Mouse (Mus musculus) hindbrain, embryonic 12.5 days (tissue): Measurements from ENCODE around the gene Lefty1. TPM values are rescaled to one million over a fixed set of nuclear protein-coding genes. Genes with fewer than 3 reads are reported as not detected.

Experiments
- ATAC-seq: fragments of 200-750 bp; cut with Nextera tagmentation; 2 replicates; pipeline ENCODE4 v1.8.0; 2017; ENCODE audit warnings: moderate TSS enrichment; ENCODE audit not compliant: low FRiP score
- H3K27ac ChIP-seq: fragments of 300-500 bp; sonication (generic); 2 replicates; pipeline ENCODE4 v1.5.1; 2016; ENCODE audit warnings: mild to moderate bottlenecking
- H3K27me3 ChIP-seq: fragments of 300-500 bp; sonication (generic); 2 replicates; pipeline ENCODE4 v1.6.1; 2016; ENCODE audit warnings: mild to moderate bottlenecking
- H3K36me3 ChIP-seq: fragments of 300-500 bp; sonication (generic); 2 replicates; pipeline ENCODE4 v1.6.1; 2016; ENCODE audit warnings: mild to moderate bottlenecking
- H3K4me1 ChIP-seq: fragments of 300-500 bp; sonication (generic); 2 replicates; pipeline ENCODE4 v1.6.1; 2016
- H3K4me2 ChIP-seq: fragments of 300-500 bp; sonication (generic); replicated peaks from 2 replicates; pipeline ENCODE4 v1.6.1; 2016; ENCODE audit warnings: mild to moderate bottlenecking
- H3K4me3 ChIP-seq: fragments of 300-500 bp; sonication (generic); 2 replicates; pipeline ENCODE4 v1.5.1; 2016; ENCODE audit warnings: mild to moderate bottlenecking
- H3K9ac ChIP-seq: fragments of 300-500 bp; sonication (generic); 2 replicates; pipeline ENCODE4 v1.6.1; 2016; ENCODE audit warnings: mild to moderate bottlenecking, moderate library complexity
- H3K9me3 ChIP-seq: fragments of 300-500 bp; sonication (generic); replicated peaks from 2 replicates; pipeline ENCODE4 v1.6.1; 2016; ENCODE audit warnings: mild to moderate bottlenecking
- WGBS: fragments of 180-500 bp; shearing (Covaris S2); methylation state at CpG from one replicate; pipeline ENCODE4 v1.1.7; 2016; 5-methylcytosine and 5-hydroxymethylcytosine counted together
- polyA plus RNA-seq: library from polyadenylated mRNA; unstranded; fragments of >200 nt; fragmentation: Nextera tagmentation; extraction: Ambion mirVana; gene quantifications from 2 replicates; pipeline ENCODE4 v1.2.1, GENCODE M21; 2016

The Lefty1 gene
- polyA plus RNA-seq, 1 experiment from 2014 or later: 0.46 TPM

DNA sequence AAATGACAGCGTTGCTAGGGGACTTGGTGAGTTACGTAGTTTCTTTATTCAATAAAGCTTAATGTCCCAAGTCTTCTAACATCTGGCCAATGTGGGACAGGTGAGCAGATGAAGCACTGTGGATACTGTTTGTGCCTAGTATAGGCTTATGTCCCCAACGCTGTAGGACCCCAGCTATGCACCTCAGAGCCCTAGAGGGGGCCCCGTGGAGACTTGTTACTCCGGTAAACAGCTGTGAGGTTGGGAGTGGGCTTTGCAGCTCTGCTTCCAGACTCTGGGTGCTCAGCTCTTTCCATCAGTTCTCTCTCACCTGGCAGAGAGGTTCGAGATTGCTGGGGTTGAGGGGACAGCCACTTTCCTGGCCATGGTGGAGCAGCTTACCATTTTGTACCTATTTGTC lies 29.5 kb upstream of the Lefty1 start:
- Histone ChIP-seq H3K27me3 (no peaks in the 10 kb centered on the region), H3K27ac (no peak overlapping the region), H3K4me2 (peak overlapping the region; percentile 95), H3K4me1 (peaks cover 22% of the 10 kb centered on the region), H3K4me3 (peak overlapping the region; percentile 80), H3K9ac (peak overlapping the region; percentile 93; the same call in 1 of the 2 replicates), H3K9me3 (no peaks in the 10 kb centered on the region), H3K36me3 (peaks cover 38% of the 10 kb centered on the region)
- ATAC-seq: no peak
- 63% methylated on average over 6 of the region's 6 CpGs for WGBS

DNA sequence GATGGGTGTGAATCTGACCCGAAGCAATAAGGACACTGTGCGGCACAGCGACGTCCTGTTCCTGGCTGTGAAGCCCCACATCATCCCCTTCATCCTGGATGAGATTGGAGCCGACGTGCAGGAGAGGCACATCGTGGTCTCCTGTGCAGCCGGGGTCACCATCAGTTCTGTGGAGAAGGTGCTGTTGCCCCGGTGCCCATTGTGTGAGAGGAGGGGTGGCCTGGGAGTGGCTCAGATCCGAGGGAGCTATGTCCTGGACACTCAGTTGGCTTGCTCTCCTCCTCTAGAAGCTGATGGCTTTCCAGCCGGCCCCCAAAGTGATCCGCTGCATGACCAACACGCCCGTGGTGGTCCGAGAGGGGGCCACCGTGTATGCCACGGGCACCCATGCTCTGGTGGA lies 28.9 kb upstream of the Lefty1 start:
- H3K9ac ChIP-seq: peak overlapping the region; percentile 93
- 94% methylated on average over 17 of the region's 17 CpGs for WGBS
- 0 out of 2 replicates have a peak overlapping the region, but pooled peaks have one; percentile 80 for H3K4me3 ChIP-seq

DNA sequence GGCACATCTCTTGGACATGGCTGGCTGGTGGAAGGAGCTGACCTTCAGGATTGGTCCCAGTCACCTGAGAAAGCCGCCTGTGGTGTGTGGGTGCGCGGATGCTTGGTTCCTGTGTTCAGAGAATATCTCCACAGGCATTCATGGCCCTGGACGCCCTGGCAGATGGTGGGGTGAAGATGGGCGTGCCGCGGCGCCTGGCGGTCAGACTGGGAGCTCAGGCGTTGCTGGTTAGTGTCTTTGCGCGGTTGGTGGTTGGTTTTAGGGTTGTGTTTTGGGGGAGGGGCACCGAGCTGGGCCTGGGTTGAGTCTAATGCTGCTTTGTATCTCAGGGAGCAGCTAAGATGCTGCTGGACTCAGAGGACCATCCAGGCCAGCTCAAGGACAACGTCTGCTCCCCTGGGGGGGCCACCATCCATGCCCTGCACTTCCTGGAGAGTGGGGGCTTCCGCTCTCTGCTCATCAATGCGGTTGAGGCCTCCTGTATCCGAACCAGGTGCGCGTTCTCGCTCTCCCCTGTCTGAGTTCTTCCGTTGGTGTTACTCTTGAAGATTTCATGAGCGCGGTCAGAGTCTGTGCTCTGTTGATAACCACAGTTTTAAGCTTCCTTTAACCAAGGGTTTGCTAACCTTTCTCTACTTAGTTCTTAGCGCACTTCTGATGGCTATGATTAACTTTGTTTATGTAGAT lies 28.2 kb upstream of the Lefty1 start:
- Histone ChIP-seq H3K9me3 (no peaks in the 10 kb centered on the region), H3K36me3 (peaks cover 38% of the 10 kb centered on the region), H3K27ac (no peak overlapping the region), H3K9ac (peak overlapping the region; percentile 0; the same call in 1 of the 2 replicates), H3K4me2 (no peak overlapping the region), H3K4me1 (peaks cover 24% of the 10 kb centered on the region), H3K4me3 (no peak overlapping the region), H3K27me3 (no peaks in the 10 kb centered on the region)
- no peak for ATAC-seq
- WGBS: 92% methylated on average over 24 of the region's 24 CpGs

More for the DNA sequence above, 28.9 kb upstream of the Lefty1 start:
- H3K27ac ChIP-seq: no peak overlapping the region
- H3K36me3 ChIP-seq: peaks cover 38% of the 10 kb centered on the region
- ATAC-seq: no peak
- no peaks in the 10 kb centered on the region for H3K27me3 ChIP-seq
- H3K4me1 ChIP-seq: peaks cover 22% of the 10 kb centered on the region
- no peaks in the 10 kb centered on the region for H3K9me3 ChIP-seq
- H3K4me2 ChIP-seq: peak overlapping the region; percentile 95; the same call in 1 of the 2 replicates

DNA sequence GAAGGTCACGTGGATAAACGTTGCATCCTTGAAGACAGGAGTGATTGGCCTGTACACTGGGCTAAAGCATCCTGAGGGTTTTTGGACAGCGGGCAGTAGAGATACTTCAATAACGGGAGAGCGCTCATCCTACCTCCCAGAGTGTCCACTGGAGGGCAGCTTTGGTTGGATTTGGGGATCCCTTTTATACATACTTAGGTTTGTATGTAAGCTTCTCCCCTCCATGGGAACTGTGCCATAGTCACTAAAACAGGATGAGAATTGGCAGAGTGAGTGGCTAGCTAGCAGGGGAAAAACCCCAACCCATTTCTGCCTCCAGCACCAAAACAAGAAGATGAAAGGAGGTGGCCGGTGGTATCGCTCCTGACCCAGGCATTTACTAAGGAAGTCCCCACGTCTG lies 23.7 kb upstream of the Lefty1 start:
- no peak for ATAC-seq
- Histone ChIP-seq H3K9me3 (no peaks in the 10 kb centered on the region), H3K9ac (no peak overlapping the region), H3K4me3 (no peak overlapping the region), H3K4me2 (no peak overlapping the region), H3K27ac (no peak overlapping the region), H3K27me3 (no peaks in the 10 kb centered on the region), H3K36me3 (peaks cover 33% of the 10 kb centered on the region), H3K4me1 (peaks cover 5% of the 10 kb centered on the region; the same call in 1 of the 2 replicates)
- WGBS: 42% methylated on average over 8 of the region's 8 CpGs

DNA sequence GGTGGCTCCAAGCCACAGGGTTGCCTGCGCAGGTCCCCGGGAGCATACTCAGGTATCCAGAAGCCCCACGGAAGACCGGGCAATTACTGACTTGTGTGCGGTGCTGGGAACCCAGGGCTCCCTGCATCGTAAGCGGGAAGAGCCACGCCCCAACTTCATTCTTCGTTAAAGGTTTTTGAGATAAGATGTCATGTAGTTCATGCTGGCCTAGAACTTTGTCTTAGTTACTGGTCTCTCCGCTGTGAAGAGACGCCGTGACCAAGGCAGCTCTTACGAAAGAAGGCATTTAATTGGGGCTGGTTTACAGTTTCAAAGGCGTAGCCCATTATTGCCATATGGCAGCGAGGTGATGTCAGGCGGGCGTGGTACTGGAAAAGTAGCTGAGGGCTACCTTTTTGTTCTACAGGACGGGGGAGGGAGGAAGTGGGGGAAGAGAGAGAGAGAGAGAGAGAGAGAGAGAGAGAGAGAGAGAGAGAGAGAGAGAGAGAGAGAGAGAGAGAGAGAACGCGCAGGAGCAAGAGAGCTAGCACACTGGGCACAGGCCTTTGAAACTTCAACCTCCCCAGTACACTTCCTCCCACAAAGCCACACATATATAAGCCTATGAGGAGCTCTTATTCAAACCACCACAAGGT lies 23.1 kb upstream of the Lefty1 start:
- Histone ChIP-seq H3K9me3 (no peaks in the 10 kb centered on the region), H3K4me2 (0 out of 2 replicates have a peak overlapping the region, but pooled peaks have one; percentile 1), H3K36me3 (peaks cover 27% of the 10 kb centered on the region), H3K4me3 (no peak overlapping the region), H3K9ac (no peak overlapping the region), H3K27ac (no peak overlapping the region), H3K27me3 (no peaks in the 10 kb centered on the region), H3K4me1 (0 out of 2 replicates have a peak, but pooled peaks cover 2% of the 10 kb centered on the region)
- WGBS: 51% methylated on average over 18 of the region's 20 CpGs
- ATAC-seq: no peak

DNA sequence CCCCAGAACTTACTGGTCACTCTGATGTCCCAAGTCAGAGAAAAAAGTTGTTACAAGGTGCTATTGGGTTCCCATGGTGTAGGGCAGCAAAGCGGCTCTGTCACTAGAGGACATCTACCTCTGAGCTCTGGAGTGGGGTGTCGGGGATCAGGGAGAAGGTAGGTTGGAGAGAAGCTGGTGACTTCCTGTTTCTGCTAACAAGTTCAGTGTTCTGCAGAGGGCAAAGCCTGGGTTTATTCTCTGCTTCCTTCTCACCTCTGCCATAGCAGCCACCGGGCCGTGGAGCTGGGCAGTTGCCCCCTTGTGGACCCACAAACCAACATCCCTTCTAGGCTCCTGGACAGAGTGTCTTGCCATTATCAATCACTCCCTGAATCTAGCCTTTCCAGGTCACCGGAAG lies 22.0 kb upstream of the Lefty1 start:
- ATAC-seq: no peak
- no peak overlapping the region for H3K27ac ChIP-seq
- peaks cover 16% of the 10 kb centered on the region for H3K36me3 ChIP-seq
- 0 out of 2 replicates have a peak, but pooled peaks cover 2% of the 10 kb centered on the region for H3K4me1 ChIP-seq
- WGBS: 89% methylated on average over 5 of the region's 5 CpGs
- H3K4me2 ChIP-seq: no peak overlapping the region
- H3K9me3 ChIP-seq: no peaks in the 10 kb centered on the region
- H3K27me3 ChIP-seq: no peaks in the 10 kb centered on the region
- H3K4me3 ChIP-seq: no peak overlapping the region
- no peak overlapping the region for H3K9ac ChIP-seq

DNA sequence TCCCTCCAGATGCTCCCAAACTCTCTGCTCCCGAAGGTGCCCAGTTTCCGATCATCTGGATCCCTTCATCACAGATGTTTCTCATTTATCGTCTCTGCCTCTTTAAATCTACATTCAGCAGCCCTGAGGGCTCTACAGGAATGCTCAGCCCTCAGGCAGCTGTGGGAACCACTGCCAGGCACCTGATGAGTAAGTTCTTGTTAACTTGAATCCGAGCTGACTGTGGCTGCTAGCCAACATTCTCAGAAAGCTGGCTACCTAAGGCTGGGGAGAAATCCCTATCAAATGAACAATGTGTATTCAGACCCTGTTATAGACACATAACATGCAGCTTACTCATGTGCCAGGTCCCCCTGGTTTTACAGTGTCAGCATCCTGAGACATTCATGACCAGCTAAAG lies 21.0 kb upstream of the Lefty1 start:
- no peak for ATAC-seq
- Histone ChIP-seq H3K9ac (no peak overlapping the region), H3K36me3 (peaks cover 6% of the 10 kb centered on the region), H3K27ac (no peak overlapping the region), H3K4me2 (no peak overlapping the region), H3K9me3 (no peaks in the 10 kb centered on the region), H3K4me3 (no peak overlapping the region), H3K4me1 (0 out of 2 replicates have a peak, but pooled peaks cover 2% of the 10 kb centered on the region), H3K27me3 (no peaks in the 10 kb centered on the region)
- WGBS: 60% methylated on average over 4 of the region's 4 CpGs

DNA sequence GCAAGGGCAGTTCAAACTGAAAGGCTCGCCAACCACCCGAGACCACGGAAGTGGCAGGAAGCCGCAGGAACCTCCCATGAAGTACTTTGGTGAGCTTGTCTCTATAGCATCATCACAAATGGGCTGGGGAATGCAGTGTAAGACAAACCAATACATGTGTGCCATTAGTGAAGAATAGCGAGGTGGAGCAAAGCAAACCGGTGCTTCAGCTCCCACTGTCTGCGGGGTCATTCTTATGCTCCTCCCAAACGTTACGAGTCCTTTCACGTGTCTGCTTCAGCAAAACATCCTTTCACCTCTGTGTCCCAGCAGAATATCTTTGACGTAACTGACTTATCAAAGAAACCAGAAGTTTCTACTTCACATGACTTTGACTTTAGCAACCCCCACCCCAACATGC lies 18.4 kb upstream of the Lefty1 start:
- no peak for ATAC-seq
- Histone ChIP-seq H3K9me3 (no peaks in the 10 kb centered on the region), H3K4me3 (no peak overlapping the region), H3K36me3 (no peaks in the 10 kb centered on the region), H3K9ac (no peak overlapping the region), H3K4me1 (0 out of 2 replicates have a peak, but pooled peaks cover 1% of the 10 kb centered on the region), H3K27me3 (no peaks in the 10 kb centered on the region), H3K27ac (no peak overlapping the region), H3K4me2 (no peak overlapping the region)
- 81% methylated on average over 11 of the region's 11 CpGs for WGBS

DNA sequence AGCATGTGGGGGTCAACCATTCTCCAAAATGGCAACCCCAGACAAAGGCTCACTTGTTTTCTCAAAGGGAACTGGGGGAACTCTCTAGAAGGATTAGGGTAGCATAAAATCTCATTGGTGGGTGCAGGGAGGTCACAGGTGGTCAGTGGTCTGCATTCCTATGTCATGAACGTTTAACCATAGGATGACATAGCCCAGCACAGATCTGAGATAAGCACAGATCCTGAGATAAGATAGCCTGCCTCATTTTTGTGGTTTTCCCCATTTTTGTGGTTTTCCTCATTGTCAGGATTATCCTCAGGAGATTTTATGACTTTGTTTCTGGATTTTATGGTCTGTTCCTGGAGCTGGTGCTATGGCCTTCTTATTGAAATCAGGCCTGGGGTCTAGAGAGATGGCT lies 17.8 kb upstream of the Lefty1 start:
- Histone ChIP-seq H3K9me3 (no peaks in the 10 kb centered on the region), H3K9ac (no peak overlapping the region), H3K4me3 (no peak overlapping the region), H3K27ac (no peak overlapping the region), H3K27me3 (no peaks in the 10 kb centered on the region), H3K4me2 (no peak overlapping the region), H3K36me3 (no peaks in the 10 kb centered on the region), H3K4me1 (no peaks in the 10 kb centered on the region)
- 56% methylated on average over 1 of the region's 1 CpGs for WGBS
- ATAC-seq: no peak

DNA sequence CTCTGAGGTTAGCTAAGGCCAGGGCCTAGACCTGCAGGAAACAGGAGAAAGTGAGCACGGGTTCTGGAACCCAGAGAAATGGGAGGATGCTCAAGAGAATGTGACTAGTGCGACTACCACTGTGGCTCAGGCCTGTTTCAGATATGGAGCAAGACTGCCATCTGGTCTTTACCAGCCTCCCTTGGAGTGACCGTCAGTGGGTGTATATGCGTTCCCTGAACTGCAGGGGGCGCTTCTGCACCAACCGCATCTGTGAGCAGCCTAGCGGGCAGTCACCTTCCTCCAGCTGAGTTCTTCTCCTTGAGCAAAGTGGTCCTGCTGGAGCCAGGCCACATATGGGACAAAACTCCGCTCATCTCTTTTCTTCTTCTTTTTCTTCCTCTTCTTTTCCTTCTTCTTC lies 15.1 kb upstream of the Lefty1 start:
- no peak for ATAC-seq
- no peaks in the 10 kb centered on the region for H3K27me3 ChIP-seq
- no peak overlapping the region for H3K9ac ChIP-seq
- H3K27ac ChIP-seq: no peak overlapping the region
- WGBS: 31% methylated on average over 8 of the region's 8 CpGs
- H3K4me1 ChIP-seq: no peaks in the 10 kb centered on the region
- no peak overlapping the region for H3K4me3 ChIP-seq
- no peaks in the 10 kb centered on the region for H3K36me3 ChIP-seq
- H3K4me2 ChIP-seq: no peak overlapping the region
- no peaks in the 10 kb centered on the region for H3K9me3 ChIP-seq

DNA sequence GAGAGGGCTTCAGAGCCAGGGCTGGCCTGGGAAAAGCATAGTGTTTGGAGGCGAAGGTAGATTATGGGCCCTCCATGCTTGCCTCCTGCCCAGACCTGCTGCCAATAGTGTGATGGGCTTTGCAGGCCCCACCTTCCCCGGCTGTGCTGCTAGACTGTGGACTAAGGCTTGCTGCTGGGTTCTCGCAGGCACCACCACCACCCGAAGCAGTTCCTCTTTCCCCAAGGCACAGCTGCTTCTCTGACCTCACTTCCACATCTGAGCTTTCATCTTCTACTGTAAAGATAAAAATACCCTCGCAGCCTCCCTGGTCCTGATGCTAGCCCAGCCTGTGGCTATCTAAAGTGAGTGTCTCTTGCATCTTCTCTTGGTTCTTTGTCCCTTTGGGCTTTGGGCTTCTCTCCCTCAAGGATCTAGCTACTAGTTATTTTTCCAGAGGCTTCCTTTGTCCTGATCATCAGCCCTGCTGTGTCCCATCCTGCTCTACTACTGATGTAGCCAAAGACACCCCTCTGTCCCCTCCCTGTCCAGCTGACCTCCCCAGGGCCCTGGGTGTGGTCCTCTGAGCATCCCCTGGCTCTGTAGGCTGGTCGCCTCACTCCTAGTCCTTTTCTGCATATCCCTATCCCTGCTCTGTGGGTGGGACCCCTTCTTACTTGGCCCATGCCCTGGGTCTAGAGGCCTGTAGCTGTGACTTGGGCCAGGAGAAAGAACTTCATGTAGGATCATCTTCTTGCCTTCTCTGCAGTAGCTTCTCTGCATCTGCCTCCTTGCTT lies 12.4 kb upstream of the Lefty1 start:
- WGBS: 82% methylated on average over 6 of the region's 6 CpGs
- H3K4me3 ChIP-seq: no peak overlapping the region
- ATAC-seq: no peak
- H3K9me3 ChIP-seq: no peaks in the 10 kb centered on the region
- no peak overlapping the region for H3K9ac ChIP-seq
- H3K4me1 ChIP-seq: no peaks in the 10 kb centered on the region
- H3K27ac ChIP-seq: no peak overlapping the region
- H3K27me3 ChIP-seq: no peaks in the 10 kb centered on the region
- H3K36me3 ChIP-seq: no peaks in the 10 kb centered on the region
- H3K4me2 ChIP-seq: no peak overlapping the region

DNA sequence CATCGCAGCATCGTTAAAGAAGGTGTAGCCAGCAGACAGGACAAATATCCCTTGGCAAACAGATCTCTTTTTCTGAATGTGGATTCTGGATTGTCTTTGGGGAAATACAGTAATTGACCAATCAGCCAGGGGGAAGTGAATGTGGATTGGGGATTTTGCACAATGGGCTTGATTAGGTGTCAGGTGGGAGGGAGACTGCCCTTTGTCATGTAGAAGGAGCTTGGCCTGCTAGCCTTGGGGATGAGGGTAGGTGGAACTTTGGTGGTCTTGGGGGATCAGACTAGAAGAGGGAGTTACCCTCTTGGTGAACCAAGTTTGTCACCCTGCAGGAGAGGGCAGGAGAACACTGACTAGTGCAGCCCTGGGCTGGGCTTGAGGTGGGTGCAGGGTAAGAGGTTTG lies 10.1 kb upstream of the Lefty1 start:
- Histone ChIP-seq H3K27me3 (no peaks in the 10 kb centered on the region), H3K9ac (no peak overlapping the region), H3K4me1 (no peaks in the 10 kb centered on the region), H3K4me3 (no peak overlapping the region), H3K36me3 (no peaks in the 10 kb centered on the region), H3K4me2 (no peak overlapping the region), H3K9me3 (no peaks in the 10 kb centered on the region), H3K27ac (no peak overlapping the region)
- no peak for ATAC-seq
- WGBS: 44% methylated on average over 2 of the region's 2 CpGs
